Mouse (Mus musculus): ENCODE measurements around the gene Rnf217. TPM values are rescaled to one million over a fixed set of nuclear protein-coding genes. Genes with fewer than 3 reads are reported as not detected.

Rnf217 gene
- polyA plus RNA-seq, 1 experiment = 0.50 TPM

- no peak overlapping the region for H3K4me3 ChIP-seq (replicated peaks; ENCODE audit: control insufficient read depth, low read depth, low read length)
- TF ChIP-seq CTCF (IDR thresholded peaks at IDR 0.05; ENCODE audit: control insufficient read depth, insufficient read depth, low read length) (no peak), POLR2A (IDR thresholded peaks at IDR 0.05; ENCODE audit: borderline replicate concordance, control insufficient read depth, low read depth, low read length) (no peak)
- 79% methylated on average over 4 of the region's 4 CpGs for WGBS
- H3K4me1 ChIP-seq (ENCODE audit: control insufficient read depth, insufficient read depth, low read length) = no peaks in the 10 kb centered on the region
- H3K27ac ChIP-seq (ENCODE audit: control insufficient read depth, insufficient read depth, low read depth, low read length, poor library complexity) = no peak overlapping the region
These were observed 28.3 kb downstream of the Rnf217 start for GRCm38 (mm10) chr10:31580722-31581121.

- 70% methylated on average over 1 of the region's 1 CpGs for WGBS
- no peak for TF ChIP-seq CTCF (IDR thresholded peaks at IDR 0.05; ENCODE audit: control insufficient read depth, insufficient read depth, low read length)
- TF ChIP-seq POLR2A (IDR thresholded peaks at IDR 0.05; ENCODE audit: borderline replicate concordance, control insufficient read depth, low read depth, low read length) = no peak
- no peak overlapping the region for H3K4me3 ChIP-seq (replicated peaks; ENCODE audit: control insufficient read depth, low read depth, low read length)
- H3K27ac ChIP-seq (ENCODE audit: control insufficient read depth, insufficient read depth, low read depth, low read length, poor library complexity) = no peak overlapping the region
- H3K4me1 ChIP-seq (ENCODE audit: control insufficient read depth, insufficient read depth, low read length) = no peaks in the 10 kb centered on the region
These were observed 28.9 kb downstream of the Rnf217 start for GRCm38 (mm10) chr10:31580073-31580472.

GRCm38 (mm10) chr10:31573267-31573666, 35.7 kb downstream of the Rnf217 start:
- WGBS = 83% methylated on average over 4 of the region's 4 CpGs
- Histone ChIP-seq H3K27ac (ENCODE audit: control insufficient read depth, insufficient read depth, low read depth, low read length, poor library complexity) (no peak overlapping the region), H3K4me1 (ENCODE audit: control insufficient read depth, insufficient read depth, low read length) (no peaks in the 10 kb centered on the region), H3K4me3 (replicated peaks; ENCODE audit: control insufficient read depth, low read depth, low read length) (no peak overlapping the region)
- TF ChIP-seq POLR2A (IDR thresholded peaks at IDR 0.05; ENCODE audit: borderline replicate concordance, control insufficient read depth, low read depth, low read length) (no peak), CTCF (IDR thresholded peaks at IDR 0.05; ENCODE audit: control insufficient read depth, insufficient read depth, low read length) (no peak)

GRCm38 (mm10) chr10:31557311-31557710, 51.7 kb downstream of the Rnf217 start:
- WGBS = 89% methylated on average over 2 of the region's 2 CpGs

GRCm38 (mm10) chr10:31555433-31555960, 53.5 kb downstream of the Rnf217 start:
- no peaks in the 10 kb centered on the region for H3K4me1 ChIP-seq (ENCODE audit: control insufficient read depth, insufficient read depth, low read length)

More at GRCm38 (mm10) chr10:31557311-31557710, 51.7 kb downstream of the Rnf217 start:
- TF ChIP-seq POLR2A (IDR thresholded peaks at IDR 0.05; ENCODE audit: borderline replicate concordance, control insufficient read depth, low read depth, low read length) (no peak), CTCF (IDR thresholded peaks at IDR 0.05; ENCODE audit: control insufficient read depth, insufficient read depth, low read length) (no peak)
- no peak overlapping the region for H3K27ac ChIP-seq (ENCODE audit: control insufficient read depth, insufficient read depth, low read depth, low read length, poor library complexity)
- H3K4me1 ChIP-seq (ENCODE audit: control insufficient read depth, insufficient read depth, low read length) = no peaks in the 10 kb centered on the region
- no peak overlapping the region for H3K4me3 ChIP-seq (replicated peaks; ENCODE audit: control insufficient read depth, low read depth, low read length)

GRCm38 (mm10) chr10:31553302-31553701, 55.7 kb downstream of the Rnf217 start:
- 67% methylated on average over 4 of the region's 4 CpGs for WGBS
- Histone ChIP-seq H3K27ac (ENCODE audit: control insufficient read depth, insufficient read depth, low read depth, low read length, poor library complexity) (no peak overlapping the region), H3K4me3 (replicated peaks; ENCODE audit: control insufficient read depth, low read depth, low read length) (no peak overlapping the region), H3K4me1 (ENCODE audit: control insufficient read depth, insufficient read depth, low read length) (no peaks in the 10 kb centered on the region)
- TF ChIP-seq CTCF (IDR thresholded peaks at IDR 0.05; ENCODE audit: control insufficient read depth, insufficient read depth, low read length) = no peak
- TF ChIP-seq POLR2A (IDR thresholded peaks at IDR 0.05; ENCODE audit: borderline replicate concordance, control insufficient read depth, low read depth, low read length) = no peak

More at GRCm38 (mm10) chr10:31555433-31555960, 53.5 kb downstream of the Rnf217 start:
- no peak for TF ChIP-seq CTCF (IDR thresholded peaks at IDR 0.05; ENCODE audit: control insufficient read depth, insufficient read depth, low read length)
- no peak for TF ChIP-seq POLR2A (IDR thresholded peaks at IDR 0.05; ENCODE audit: borderline replicate concordance, control insufficient read depth, low read depth, low read length)
- 77% methylated on average over 6 of the region's 6 CpGs for WGBS
- Histone ChIP-seq H3K4me3 (replicated peaks; ENCODE audit: control insufficient read depth, low read depth, low read length) (no peak overlapping the region), H3K27ac (ENCODE audit: control insufficient read depth, insufficient read depth, low read depth, low read length, poor library complexity) (no peak overlapping the region)

GRCm38 (mm10) chr10:31551850-31552249, 57.1 kb downstream of the Rnf217 start:
- no peak for TF ChIP-seq CTCF (IDR thresholded peaks at IDR 0.05; ENCODE audit: control insufficient read depth, insufficient read depth, low read length)
- no peak for TF ChIP-seq POLR2A (IDR thresholded peaks at IDR 0.05; ENCODE audit: borderline replicate concordance, control insufficient read depth, low read depth, low read length)
- Histone ChIP-seq H3K4me3 (replicated peaks; ENCODE audit: control insufficient read depth, low read depth, low read length) (no peak overlapping the region), H3K4me1 (ENCODE audit: control insufficient read depth, insufficient read depth, low read length) (no peaks in the 10 kb centered on the region), H3K27ac (ENCODE audit: control insufficient read depth, insufficient read depth, low read depth, low read length, poor library complexity) (no peak overlapping the region)
- WGBS = 44% methylated on average over 7 of the region's 7 CpGs

GRCm38 (mm10) chr10:31551362-31551761, 57.6 kb downstream of the Rnf217 start:
- TF ChIP-seq CTCF (IDR thresholded peaks at IDR 0.05; ENCODE audit: control insufficient read depth, insufficient read depth, low read length) = no peak
- no peak for TF ChIP-seq POLR2A (IDR thresholded peaks at IDR 0.05; ENCODE audit: borderline replicate concordance, control insufficient read depth, low read depth, low read length)
- no peak overlapping the region for H3K4me3 ChIP-seq (replicated peaks; ENCODE audit: control insufficient read depth, low read depth, low read length)
- H3K4me1 ChIP-seq (ENCODE audit: control insufficient read depth, insufficient read depth, low read length) = no peaks in the 10 kb centered on the region
- no peak overlapping the region for H3K27ac ChIP-seq (ENCODE audit: control insufficient read depth, insufficient read depth, low read depth, low read length, poor library complexity)
- WGBS = 61% methylated on average over 1 of the region's 1 CpGs

- Histone ChIP-seq H3K4me1 (ENCODE audit: control insufficient read depth, insufficient read depth, low read length) (no peaks in the 10 kb centered on the region), H3K27ac (ENCODE audit: control insufficient read depth, insufficient read depth, low read depth, low read length, poor library complexity) (no peak overlapping the region), H3K4me3 (replicated peaks; ENCODE audit: control insufficient read depth, low read depth, low read length) (no peak overlapping the region)
- TF ChIP-seq POLR2A (IDR thresholded peaks at IDR 0.05; ENCODE audit: borderline replicate concordance, control insufficient read depth, low read depth, low read length) (no peak), CTCF (IDR thresholded peaks at IDR 0.05; ENCODE audit: control insufficient read depth, insufficient read depth, low read length) (no peak)
- WGBS = 51% methylated on average over 2 of the region's 2 CpGs
These were observed 61.8 kb downstream of the Rnf217 start for GRCm38 (mm10) chr10:31547156-31547555.
